Mouse (Mus musculus): ENCODE data around the gene Tec.

Gene Tec

GRCm38 (mm10) chr5:72868091-72868875 lies at the start of gene Tec:
Tec (minus strand) TSS chr5:72868483.
- DNase-seq (ENCODE audit: low spot score in 2 of 2) = peak; percentile 76 to 77

GRCm38 (mm10) chr5:72916851-72917250 lies 48.6 kb upstream of the Tec start:
- no peak for DNase-seq (ENCODE audit: low spot score in 2 of 2)

DNA sequence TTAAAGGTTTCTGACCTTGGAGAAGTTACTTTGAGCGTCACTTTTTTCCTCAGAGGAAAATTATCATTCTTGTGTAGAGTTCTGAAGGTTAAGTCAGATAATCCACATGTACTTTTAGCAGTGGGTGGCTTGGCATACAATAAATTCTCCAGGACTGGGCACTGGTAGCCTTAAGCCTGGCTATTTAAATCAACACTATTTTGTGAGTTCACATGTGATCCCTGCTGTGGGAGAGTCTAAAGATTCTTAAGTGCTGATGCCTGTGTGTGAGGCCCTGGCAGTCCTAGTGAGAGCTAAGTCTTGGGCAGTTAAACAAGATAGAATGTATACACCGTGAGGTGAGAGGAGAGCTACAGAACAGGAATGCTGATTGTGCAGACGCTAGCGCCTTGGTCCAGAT lies 47.8 kb upstream of the Tec start:
- DNase-seq (ENCODE audit: low spot score in 2 of 2) = no peak

- DNase-seq (ENCODE audit: low spot score in 2 of 2) = peak; percentile 28 to 36
Observed at GRCm38 (mm10) chr5:72914633-72915561, 46.6 kb upstream of the Tec start.

GRCm38 (mm10) chr5:72913648-72914557 lies 45.6 kb upstream of the Tec start, which contains the start of gene Slain2:
Slain2 (plus strand) TSS chr5:72914304.
- peak; percentile 92 to 93 for DNase-seq (ENCODE audit: low spot score in 2 of 2)

- no peak for DNase-seq (ENCODE audit: low spot score in 2 of 2)
Observed at GRCm38 (mm10) chr5:72911284-72911683, 43.0 kb upstream of the Tec start.

DNA sequence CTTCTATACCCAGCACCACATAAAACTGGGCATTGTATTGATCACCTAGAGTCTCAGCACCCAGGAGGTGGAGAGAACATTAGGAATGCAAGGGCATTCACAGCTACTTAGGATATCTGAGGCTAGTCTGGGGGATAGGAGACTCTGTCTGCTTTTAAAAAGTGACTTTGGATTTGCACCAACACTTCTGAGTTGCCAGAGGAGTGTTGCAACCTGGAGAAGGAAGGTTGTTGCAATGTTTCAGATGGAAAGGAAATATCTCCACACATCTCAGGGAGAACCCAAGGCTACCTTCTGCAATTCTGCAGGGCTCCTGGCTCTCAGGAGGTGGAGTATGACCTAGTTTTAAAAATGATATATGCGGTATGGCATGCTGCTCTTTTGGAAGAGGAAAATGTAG lies 42.1 kb upstream of the Tec start:
- DNase-seq (ENCODE audit: low spot score in 2 of 2) = no peak

GRCm38 (mm10) chr5:72909363-72909762 lies 41.1 kb upstream of the Tec start:
- DNase-seq (ENCODE audit: low spot score in 2 of 2) = no peak

DNA sequence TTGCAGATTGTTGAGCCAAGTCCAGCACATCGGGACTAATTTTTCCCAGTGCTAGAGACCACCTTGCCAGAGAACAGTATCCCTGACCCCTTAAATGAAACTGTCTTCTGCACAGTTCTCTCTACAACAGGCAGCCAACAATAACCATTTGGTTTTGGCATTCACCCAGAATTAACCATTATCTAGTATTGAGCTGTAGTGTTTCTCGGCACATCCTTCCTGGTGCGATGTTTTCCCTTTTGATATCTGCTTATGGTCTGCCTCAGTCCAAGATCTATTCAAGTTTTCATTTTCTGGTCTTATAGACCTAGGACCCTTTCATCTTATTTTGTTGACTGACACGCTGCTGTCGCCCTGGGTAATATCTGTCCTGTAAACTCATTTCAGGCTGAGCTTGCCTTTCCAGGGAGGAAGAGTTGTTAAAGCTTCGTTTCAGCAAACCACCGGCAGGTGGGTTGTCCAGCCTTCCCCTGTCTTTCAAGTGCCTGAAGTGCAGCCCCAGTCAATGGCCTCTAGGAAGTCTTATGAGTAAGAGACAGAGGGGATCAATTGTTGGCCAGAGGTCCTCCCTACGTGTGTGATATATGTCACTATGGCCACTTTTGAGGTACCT lies 40.1 kb upstream of the Tec start:
- DNase-seq (ENCODE audit: low spot score in 2 of 2) = no peak

DNA sequence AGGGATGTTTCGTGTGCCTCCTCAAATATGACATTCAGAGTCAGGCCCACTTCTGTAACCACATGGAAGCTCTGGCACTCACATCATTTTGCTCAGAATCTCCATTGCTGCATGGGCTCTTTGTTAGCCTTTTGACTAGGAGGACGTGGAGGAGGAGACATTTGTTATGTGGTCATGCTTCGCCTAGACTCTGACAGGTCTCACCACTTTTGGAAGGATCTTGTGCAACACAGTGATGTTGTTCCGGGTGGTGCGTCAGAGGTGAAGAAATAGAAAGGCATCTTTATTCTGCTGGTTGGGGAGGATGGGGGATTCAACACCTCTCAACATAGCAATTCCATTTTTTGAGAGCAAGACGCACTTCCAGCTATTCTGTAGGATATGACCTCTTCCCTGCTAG lies 39.1 kb upstream of the Tec start:
- DNase-seq (ENCODE audit: low spot score in 2 of 2) = no peak

GRCm38 (mm10) chr5:72904903-72905790 lies 36.9 kb upstream of the Tec start:
- DNase-seq (ENCODE audit: low spot score in 2 of 2) = no peak

- no peak for DNase-seq (ENCODE audit: low spot score in 2 of 2)
Observed at GRCm38 (mm10) chr5:72902876-72903516, 34.7 kb upstream of the Tec start.

GRCm38 (mm10) chr5:72902312-72902711 lies 34.0 kb upstream of the Tec start:
- DNase-seq (ENCODE audit: low spot score in 2 of 2) = no peak

- no peak for DNase-seq (ENCODE audit: low spot score in 2 of 2)
Observed at GRCm38 (mm10) chr5:72901866-72902265, 33.6 kb upstream of the Tec start.

DNA sequence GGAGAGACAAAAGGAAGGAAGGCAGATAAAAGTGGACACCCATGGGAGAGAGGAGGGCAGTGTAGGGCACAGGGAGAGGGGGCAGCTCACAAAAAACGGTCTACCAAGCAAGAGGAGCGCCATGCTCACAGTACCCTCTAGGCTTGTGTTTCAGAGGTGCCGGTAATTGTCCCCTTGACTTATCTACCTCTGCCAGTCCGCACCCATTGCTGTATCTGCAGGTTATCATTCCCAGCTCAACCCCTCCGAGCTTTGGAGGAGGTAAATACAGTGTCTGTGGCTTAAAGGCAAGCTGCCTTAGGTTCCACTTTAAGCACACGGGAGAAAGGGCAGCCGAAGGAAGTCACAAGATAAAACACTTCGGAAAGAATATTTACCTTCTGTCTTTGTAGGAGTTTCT lies 31.0 kb upstream of the Tec start:
- no peak for DNase-seq (ENCODE audit: low spot score in 2 of 2)

GRCm38 (mm10) chr5:72897998-72898397 lies 29.7 kb upstream of the Tec start:
- DNase-seq (ENCODE audit: low spot score in 2 of 2) = no peak

GRCm38 (mm10) chr5:72896478-72897279 lies 28.4 kb upstream of the Tec start:
- DNase-seq (ENCODE audit: low spot score in 2 of 2) = no peak

DNA sequence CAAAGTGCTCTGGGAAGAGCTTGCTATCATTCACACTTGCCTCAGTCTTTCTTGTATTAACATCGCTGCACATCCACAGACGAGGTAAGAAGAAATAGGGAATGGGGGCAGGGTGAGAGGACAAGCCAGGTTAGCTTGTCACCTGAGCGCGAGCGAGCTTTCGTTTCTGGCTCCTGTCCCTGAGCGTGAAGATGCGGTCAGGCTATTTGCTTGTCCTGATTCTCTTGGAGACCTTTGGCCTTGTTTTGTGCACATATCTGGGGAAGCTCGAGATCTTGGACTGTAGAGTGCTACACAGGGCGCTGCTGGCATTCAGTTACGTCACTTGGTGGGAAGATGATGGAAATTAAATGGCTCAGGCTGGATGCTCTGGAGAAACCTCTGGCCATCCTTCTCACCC lies 27.0 kb upstream of the Tec start:
- DNase-seq (ENCODE audit: low spot score in 2 of 2) = no peak

DNA sequence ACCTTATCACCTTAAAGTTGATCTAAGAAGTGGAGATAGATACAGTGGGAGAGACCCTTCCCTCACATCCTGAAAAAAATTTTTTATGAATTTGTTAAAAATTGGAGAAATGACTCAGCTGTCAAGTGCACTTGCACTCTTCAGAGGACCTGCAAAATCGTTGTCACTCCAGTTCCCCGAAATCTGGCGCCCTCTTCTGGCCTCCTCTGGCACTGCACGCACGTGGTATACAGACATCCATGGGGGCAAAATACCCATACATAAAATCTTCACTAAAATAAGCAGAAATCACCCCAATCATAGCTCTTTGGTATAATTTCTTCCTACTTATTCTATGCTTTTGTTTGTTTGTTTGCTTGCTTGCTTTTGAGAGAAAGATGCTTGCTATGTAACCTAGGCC lies 25.7 kb upstream of the Tec start:
- no peak for DNase-seq (ENCODE audit: low spot score in 2 of 2)

Data from frontal cortex, postnatal 36 days (tissue).